Comparison of ENCODE assay signal across 23 mouse cellular contexts in the genomic region with DNA sequence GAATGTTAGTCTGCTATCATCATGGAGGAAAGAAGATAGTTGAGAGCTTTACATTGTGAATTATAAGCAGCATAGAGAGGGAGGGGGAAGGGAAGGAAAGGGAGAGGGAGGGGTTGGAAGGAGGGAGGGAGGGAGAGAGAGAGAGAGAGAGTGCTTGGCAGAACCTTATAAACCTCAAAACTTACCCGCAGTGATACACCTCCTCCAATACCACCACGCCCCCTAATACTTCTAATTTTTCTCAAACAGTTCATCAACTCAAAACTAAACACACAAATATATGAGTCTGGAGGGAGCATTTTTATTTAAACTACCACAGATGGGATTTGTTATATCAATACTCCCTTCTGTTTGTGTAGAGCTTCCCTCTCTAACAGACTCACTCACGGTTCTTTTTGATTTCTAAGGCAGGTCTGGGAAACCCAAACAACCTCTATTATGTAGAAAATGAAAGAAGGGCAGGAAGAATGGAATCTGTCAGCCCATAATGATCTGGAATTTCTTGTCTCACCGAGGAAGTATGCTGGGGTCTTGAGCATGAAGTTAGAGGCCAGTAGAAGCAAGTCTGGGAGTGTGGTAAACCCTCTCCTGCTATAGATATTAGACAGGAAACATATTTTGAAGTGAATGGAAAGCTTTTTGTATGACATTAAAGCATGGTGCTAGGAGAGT.
A peak's percentile ranks its signal among the peaks of the same experiment; 100 is the strongest.
DNase-seq lines count a peak whose midpoint lies in the region; ATAC-seq and TF ChIP-seq lines count a peak whose summit lies in the region.
"Had no signal": no experiment of that assay in that cellular context is flagged by ENCODE, and none has a peak within 500 bp of the region (broad histone marks: within the 10 kb centered on the region; RNA-seq: fewer than 3 reads in every experiment).

No protein-coding gene starts in this region.

- 44% methylated on average over 4 of the region's 4 CpGs for WGBS in forebrain, embryonic 11.5 days
- WGBS in forebrain, embryonic 16.5 days: 25% methylated on average over 4 of the region's 4 CpGs
- WGBS in lung, embryonic 16.5 days: 28% methylated on average over 4 of the region's 4 CpGs

- no peaks in the 10 kb centered on the region for H3K36me3 ChIP-seq in forebrain, embryonic 11.5 days (ENCODE audit: control insufficient read depth, insufficient read depth, low read length)
- no peaks in the 10 kb centered on the region for H3K36me3 ChIP-seq in forebrain, embryonic 16.5 days (ENCODE audit: control insufficient read depth, insufficient read depth)
- no peaks in the 10 kb centered on the region for H3K36me3 ChIP-seq in lung, embryonic 16.5 days (ENCODE audit: control insufficient read depth, insufficient read depth, low read length)
- H3K36me3 ChIP-seq: G1E; hindbrain, embryonic 13.5 days; midbrain, embryonic 12.5 days had no signal

- no peak overlapping the region for H3K4me3 ChIP-seq in forebrain, embryonic 11.5 days (ENCODE audit: low read depth, low read length)
- H3K4me3 ChIP-seq in forebrain, embryonic 16.5 days (replicated peaks; ENCODE audit: low read length): no peak overlapping the region
- H3K4me3 ChIP-seq in lung, embryonic 16.5 days (ENCODE audit: low read length): no peak overlapping the region
- H3K4me3 ChIP-seq: hindbrain, embryonic 13.5 days; midbrain, embryonic 12.5 days had no signal

- H3K9me3 ChIP-seq in forebrain, embryonic 11.5 days (ENCODE audit: control insufficient read depth, low read length): no peaks in the 10 kb centered on the region
- H3K9me3 ChIP-seq in forebrain, embryonic 16.5 days (ENCODE audit: control insufficient read depth, low read length): no peaks in the 10 kb centered on the region
- no peaks in the 10 kb centered on the region for H3K9me3 ChIP-seq in lung, embryonic 16.5 days (ENCODE audit: control insufficient read depth, low read length)
- H3K9me3 ChIP-seq: G1E; hindbrain, embryonic 13.5 days; midbrain, embryonic 12.5 days had no signal

- H3K9ac ChIP-seq in forebrain, embryonic 11.5 days (ENCODE audit: low read length): no peak overlapping the region
- H3K9ac ChIP-seq in forebrain, embryonic 16.5 days (replicated peaks; ENCODE audit: low read depth, low read length): no peak overlapping the region
- H3K9ac ChIP-seq in lung, embryonic 16.5 days (ENCODE audit: low read length): no peak overlapping the region
- H3K9ac ChIP-seq: hindbrain, embryonic 13.5 days; liver, postnatal 0 days; midbrain, embryonic 12.5 days had no signal

- no peak for TF ChIP-seq CTCF in brain, embryonic 14.5 days (IDR thresholded peaks at IDR 0.05; ENCODE audit: borderline replicate concordance, extremely low read depth, insufficient read depth, insufficient read length)

- H3K4me2 ChIP-seq in forebrain, embryonic 11.5 days (ENCODE audit: low read depth, low read length, severe bottlenecking): no peak overlapping the region
- H3K4me2 ChIP-seq in forebrain, embryonic 16.5 days (ENCODE audit: low read length): no peak overlapping the region
- no peak overlapping the region for H3K4me2 ChIP-seq in lung, embryonic 16.5 days (ENCODE audit: low read depth, low read length)
- H3K4me2 ChIP-seq: hindbrain, embryonic 13.5 days; liver, embryonic 11.5 days; midbrain, embryonic 12.5 days had no signal

- peaks cover 16% of the 10 kb centered on the region for H3K4me1 ChIP-seq in forebrain, embryonic 11.5 days (replicated peaks; ENCODE audit: control insufficient read depth, insufficient read depth, low read length)
- peaks cover 22% of the 10 kb centered on the region for H3K4me1 ChIP-seq in forebrain, embryonic 16.5 days (replicated peaks; ENCODE audit: control insufficient read depth, insufficient read depth, low read length)
- H3K4me1 ChIP-seq in lung, embryonic 16.5 days (replicated peaks; ENCODE audit: control insufficient read depth, insufficient read depth, low read length): peaks cover 12% of the 10 kb centered on the region

- no peaks in the 10 kb centered on the region for H3K27me3 ChIP-seq in forebrain, embryonic 11.5 days (ENCODE audit: control insufficient read depth, insufficient read depth, low read length)
- no peaks in the 10 kb centered on the region for H3K27me3 ChIP-seq in forebrain, embryonic 16.5 days (replicated peaks; ENCODE audit: control insufficient read depth, insufficient read depth, low read length)
- no peaks in the 10 kb centered on the region for H3K27me3 ChIP-seq in lung, embryonic 16.5 days (ENCODE audit: control insufficient read depth, insufficient read depth, low read depth, low read length)
- H3K27me3 ChIP-seq: CH12.LX; hindbrain, embryonic 13.5 days; midbrain, embryonic 12.5 days had no signal

- no peak for ATAC-seq in forebrain, embryonic 11.5 days (replicated peaks; ENCODE audit: low FRiP score)
- no peak for ATAC-seq in forebrain, embryonic 16.5 days
- ATAC-seq in lung, embryonic 16.5 days (ENCODE audit: low read depth): peak; percentile 60
- ATAC-seq: activated CD4-positive, CD25-positive, alpha-beta regulatory T cell, adult 4 months; inflammation-experienced regulatory T-cells, adult 6 months; liver, postnatal 0 days had no signal

- no peak for TF ChIP-seq POLR2A in brain, embryonic 14.5 days (IDR thresholded peaks at IDR 0.05; ENCODE audit: borderline replicate concordance, extremely low read depth, insufficient read depth, insufficient read length, poor library complexity, severe bottlenecking)

- 0 out of 2 replicates have a peak overlapping the region, but pooled peaks have one; percentile 31 for H3K27ac ChIP-seq in forebrain, embryonic 11.5 days (ENCODE audit: low read depth, low read length)
- no peak overlapping the region for H3K27ac ChIP-seq in forebrain, embryonic 16.5 days (ENCODE audit: low read length)
- H3K27ac ChIP-seq in lung, embryonic 16.5 days (ENCODE audit: low read length): peak overlapping the region; percentile 43
- H3K27ac ChIP-seq: hindbrain, embryonic 13.5 days; midbrain, embryonic 12.5 days had no signal

- DNase-seq in forebrain, embryonic 11.5 days (ENCODE audit: low spot score): no peak
- DNase-seq in lung, postnatal 36 days: no peak
- peak; percentile 71 for DNase-seq in brain, embryonic 14.5 days (ENCODE audit: low read depth)
- DNase-seq in kidney, adult 8-10 months: no peak
- no peak for DNase-seq in frontal cortex, postnatal 25 days (ENCODE audit: low spot score in 2 of 2)
- DNase-seq: adrenal gland, postnatal 10 days; B cell, adult 2 months; cerebellum, adult 2 months; cerebellum, postnatal 25 days; embryo, embryonic 11 days; kidney, adult 2 months; kidney, postnatal 10 days; left cerebral cortex, postnatal 4 days; liver, postnatal 0 days had no signal
